Mouse (Mus musculus) T-helper 17 cell (primary cell): Measurements from ENCODE around the gene Spsb4.

Source experiments
- in situ Hi-C, 2 experiments: fragments of 300-600 bp; cut with MboI, MseI; formaldehyde crosslinking; loops; 1 replicate in 1 of 2; 2 replicates in 1 of 2; pipeline ENCODE4 v1.15.1; 2025; ENCODE audit warnings: high pct_unique_total_duplicates in 2 of 2

The Spsb4 gene

DNA sequence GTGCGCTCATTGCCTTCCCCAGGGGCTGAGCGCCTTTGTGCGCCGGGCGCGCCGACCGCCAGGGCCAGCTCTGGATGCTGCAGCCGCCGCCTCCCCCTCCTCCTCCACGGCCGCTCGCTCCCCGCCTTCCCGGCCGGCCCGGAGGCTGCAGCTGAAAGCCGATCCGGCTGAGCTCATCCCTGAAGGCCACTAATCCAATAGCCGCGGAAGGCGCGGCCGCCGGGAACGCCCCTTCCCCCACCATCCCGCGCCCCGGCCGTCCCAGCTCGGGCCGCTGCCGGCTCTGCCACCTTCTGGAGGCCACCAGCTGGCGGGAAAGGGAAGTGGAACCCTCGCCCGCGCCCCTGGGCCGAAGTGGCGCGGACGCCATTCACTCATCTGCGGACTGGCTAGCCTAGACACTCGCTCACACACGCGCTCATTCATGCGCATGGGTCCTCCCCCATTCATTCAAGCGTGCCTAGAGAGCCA lies at the start of gene Spsb4:
TSS of gene Spsb4 (minus strand) at position 167 of the 471 bp plus-strand sequence.
- in situ Hi-C loops, result no loop called here

DNA sequence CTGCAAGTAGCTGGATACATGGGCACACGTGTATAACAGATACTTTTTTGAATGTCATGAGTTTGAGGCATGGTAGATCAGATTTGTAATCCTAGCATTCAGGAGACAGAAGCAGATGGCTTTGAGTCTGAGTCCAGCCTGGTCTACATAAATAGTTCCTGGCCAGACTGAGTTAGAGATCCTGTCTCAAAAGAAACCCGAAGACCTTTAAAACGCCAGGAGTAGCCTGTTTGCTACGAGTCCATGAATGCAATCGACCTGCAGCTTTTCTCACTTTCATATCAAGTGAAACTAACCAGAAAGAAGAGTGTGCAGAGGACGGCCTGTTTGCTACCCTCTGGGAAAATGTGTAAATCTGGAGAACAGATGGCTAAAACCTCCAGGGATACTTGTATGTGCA lies 49.1 kb upstream of the Spsb4 start:
- in situ Hi-C loops, result loop anchor here in 1 of 2 experiments (5.0 kb wide), 1 partner anchor 150 kb away; no protein-coding TSS in a partner anchor

DNA sequence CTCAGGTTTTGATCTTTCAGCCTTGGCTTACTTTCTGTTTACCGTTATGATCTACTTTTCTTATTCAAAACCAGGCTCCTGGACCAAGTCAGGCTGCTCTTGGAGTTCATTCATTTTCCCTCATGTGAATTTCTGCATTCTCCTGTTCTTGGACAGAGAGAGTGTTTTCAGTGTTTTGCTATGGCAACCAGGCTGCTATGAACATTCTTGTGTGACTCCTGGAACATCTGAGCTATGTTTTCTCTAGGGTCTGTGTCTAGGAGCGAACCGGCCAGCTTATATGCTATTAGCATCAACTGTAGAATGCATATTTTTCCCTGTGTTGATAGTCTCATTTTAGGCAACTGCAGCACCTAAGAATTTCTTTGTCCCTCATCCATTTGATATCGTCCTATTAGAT lies 47.2 kb upstream of the Spsb4 start:
- in situ Hi-C loops, result loop anchor here in 1 of 2 experiments (5.0 kb wide), 1 partner anchor 149 kb away; no protein-coding TSS in a partner anchor

DNA sequence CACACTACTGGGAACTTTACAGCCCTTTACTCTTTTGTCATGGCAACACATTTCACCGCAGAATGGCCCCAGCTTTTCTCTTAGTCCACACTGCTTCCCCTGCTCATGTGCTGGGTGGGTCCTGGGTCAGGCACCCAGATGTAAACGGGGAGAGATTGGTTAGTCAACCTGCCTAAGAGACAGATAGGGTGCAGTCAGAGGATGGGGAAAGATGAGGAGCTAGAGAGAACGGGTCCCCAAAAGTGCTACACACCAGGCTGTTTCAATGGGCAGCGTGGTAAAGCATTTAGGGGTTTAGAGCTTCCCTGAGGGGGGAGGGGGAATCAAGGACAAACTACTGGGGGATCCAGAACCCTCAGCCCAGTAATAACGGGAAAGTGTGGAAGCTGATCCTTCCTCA lies 46.6 kb upstream of the Spsb4 start:
- in situ Hi-C loops, result loop anchor here in 1 of 2 experiments (5.0 kb wide), 1 partner anchor 148 kb away; no protein-coding TSS in a partner anchor

DNA sequence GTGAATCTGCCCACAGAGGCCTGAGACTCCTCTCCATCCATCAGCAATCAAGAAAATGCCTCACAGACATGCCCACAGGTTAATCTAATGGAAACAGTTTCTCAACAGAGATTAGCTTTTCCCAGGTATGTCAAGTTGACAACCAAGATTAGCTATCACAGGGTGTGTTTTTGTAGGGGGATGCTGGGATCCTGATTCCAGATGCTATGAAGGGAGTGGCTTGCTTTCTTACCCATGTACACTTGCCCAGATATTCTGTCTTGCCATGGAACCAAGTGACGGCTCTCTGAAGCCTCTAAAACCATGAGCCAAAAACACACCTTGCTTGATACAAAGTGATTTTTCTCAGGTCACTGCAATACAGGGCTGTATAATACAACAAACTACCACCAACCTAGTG lies 45.5 kb upstream of the Spsb4 start:
- in situ Hi-C loops, result loop anchor here in 1 of 2 experiments (5.0 kb wide), 1 partner anchor 137 kb away; no protein-coding TSS in a partner anchor

DNA sequence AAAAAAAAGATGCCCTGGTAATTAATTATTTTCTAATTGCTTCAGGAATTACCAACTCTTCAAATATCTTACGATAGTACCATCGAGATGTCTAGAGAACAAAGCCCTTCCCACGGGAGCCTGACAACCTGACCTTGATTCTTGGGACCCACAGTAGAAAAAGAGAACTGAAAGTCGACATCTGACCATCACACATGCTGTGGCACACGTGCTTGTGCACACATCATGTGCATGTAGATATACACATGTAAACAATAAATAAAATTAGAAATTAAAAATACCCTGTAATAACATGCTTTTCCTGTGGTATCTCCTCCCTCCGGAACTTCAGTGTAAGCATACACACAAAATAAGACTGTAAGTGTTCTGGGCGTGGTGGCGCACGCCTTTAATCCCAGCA lies 43.1 kb upstream of the Spsb4 start:
- in situ Hi-C loops, result loop anchor here in 1 of 2 experiments (5.0 kb wide), 1 partner anchor 134 kb away; no protein-coding TSS in a partner anchor

DNA sequence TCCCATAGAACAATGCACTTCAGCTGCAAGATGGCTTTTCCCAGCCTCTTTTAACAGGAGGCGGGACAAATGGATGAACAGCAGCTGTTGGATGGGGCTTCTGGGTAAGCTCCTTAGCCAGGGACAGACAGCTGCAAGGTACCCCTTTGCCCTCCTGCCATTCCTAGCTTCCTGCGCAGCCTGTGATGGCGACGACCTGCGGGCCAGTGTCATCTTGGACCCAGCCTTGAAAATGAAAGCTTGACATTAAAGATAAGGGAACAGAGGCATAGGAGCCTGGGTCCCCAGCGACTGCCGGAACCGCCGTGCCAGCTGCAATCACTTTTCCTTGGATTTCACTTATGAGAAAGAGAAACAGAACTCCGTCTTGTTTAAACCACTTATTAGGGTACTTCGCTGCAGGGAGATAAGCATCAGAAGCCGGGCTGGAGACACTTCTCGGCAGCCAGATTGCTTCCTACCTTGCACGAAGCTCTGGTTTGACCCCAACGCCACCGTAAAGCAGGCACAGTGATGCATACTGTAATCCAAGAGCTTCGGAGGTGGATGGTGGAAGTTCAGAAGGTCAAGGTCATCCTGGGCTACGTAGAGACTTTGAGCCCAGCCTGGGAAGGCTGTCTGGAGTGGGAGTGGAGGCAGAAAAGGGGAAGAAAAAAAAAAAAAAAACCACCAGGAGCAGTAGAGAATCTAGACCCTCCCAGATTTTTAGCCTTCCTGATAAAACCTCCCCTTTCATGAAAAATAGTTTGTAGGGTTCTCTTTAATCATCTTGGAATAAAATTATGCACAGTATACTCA lies 38.1 kb upstream of the Spsb4 start:
- in situ Hi-C loops, result no loop called here

DNA sequence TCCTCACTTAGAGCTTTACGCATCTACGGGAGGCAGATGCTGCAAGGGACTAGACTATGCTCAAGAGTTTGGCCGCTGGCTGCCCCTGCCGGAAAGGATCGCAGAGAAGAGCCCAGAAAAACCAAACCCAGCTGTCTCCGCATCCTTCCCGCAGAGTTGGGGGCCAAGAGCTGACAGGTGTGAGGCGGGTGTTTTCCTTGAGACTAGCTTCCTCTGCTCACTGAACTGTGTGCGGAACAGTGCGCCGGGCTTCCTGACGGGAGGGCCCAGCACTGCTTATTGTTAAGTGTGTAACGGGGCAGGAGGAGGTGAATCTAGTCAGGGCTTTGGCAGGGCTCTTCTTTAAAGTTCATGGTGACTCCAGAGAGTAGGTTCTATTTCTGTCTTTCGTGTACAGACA lies 37.3 kb upstream of the Spsb4 start:
- in situ Hi-C loops, result no loop called here

DNA sequence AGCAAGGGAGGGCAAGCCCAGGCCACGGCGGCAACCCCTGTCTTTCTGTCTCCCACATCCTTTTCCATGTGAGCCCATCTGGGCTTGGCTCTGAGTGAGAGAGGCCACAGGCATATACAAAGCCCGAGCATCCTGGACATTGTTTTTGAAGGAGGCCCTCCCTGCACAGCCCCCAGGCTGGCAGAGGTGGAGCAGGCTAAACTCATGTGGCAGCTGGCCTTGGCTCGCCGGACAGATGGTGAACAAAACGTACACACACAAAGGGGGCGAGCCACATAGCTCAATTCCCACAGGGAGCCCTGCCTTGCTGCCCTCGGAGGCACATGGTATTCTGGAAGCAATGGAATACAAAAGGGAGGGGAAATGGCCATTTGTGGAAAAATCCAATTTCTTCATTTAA lies 32.5 kb upstream of the Spsb4 start:
- in situ Hi-C loops, result no loop called here

DNA sequence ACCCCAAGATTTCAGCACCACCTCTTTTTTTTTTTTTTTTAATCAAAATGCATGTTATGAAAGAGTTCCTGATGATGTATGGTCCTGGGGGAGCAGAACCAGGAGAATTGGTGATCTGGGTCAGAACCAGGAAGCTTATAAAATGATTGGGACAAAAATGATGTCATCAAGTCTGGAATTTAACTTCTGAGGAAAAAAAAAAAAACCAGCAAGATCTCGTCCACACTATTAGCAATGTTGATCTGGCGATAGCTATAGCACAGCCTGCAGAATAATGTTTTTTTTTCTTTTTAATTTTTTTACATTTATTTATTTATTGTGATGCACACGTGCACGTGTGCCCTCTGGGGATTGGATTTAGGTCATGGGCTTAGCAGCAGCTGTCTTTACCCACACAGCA lies 27.6 kb upstream of the Spsb4 start:
- in situ Hi-C loops, result no loop called here

DNA sequence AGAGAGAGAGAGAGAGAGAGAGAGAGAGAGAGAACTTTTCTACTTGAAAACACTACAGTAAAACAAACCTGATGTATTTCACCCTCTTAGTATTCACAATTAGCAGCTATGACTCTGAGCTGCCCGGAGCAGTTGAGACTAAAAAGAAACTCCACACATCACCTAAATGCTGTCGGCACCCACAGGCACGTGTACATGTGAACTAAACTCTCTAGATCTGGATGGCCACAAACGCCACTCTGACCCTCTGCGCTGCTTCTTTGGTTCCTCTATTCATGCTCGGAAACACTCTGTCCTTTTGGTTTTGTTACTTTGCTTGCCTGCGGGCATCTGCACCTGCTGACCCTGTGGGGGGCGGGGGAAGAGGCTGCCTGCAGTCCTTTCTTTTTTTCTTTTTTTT lies 23.0 kb upstream of the Spsb4 start:
- in situ Hi-C loops, result no loop called here

DNA sequence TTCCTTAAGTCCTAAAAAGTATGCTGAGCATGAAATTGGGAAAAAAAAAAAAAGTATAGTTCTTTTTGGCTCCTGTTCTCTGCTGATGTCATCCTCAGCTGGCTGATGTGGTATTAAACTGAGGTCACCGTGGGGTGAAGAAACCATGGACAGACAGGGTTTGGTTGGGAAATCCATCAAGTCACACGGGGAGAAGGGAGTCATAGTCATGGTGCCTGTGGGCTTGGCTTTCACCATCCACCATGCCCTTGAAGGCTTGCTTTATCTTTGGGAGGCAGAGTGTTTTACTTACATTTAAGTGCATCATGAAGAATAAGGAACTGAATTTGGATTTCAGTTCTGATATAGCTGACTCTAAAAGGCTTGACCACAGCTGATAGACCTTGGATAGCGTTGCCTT lies 19.4 kb upstream of the Spsb4 start:
- in situ Hi-C loops, result no loop called here

DNA sequence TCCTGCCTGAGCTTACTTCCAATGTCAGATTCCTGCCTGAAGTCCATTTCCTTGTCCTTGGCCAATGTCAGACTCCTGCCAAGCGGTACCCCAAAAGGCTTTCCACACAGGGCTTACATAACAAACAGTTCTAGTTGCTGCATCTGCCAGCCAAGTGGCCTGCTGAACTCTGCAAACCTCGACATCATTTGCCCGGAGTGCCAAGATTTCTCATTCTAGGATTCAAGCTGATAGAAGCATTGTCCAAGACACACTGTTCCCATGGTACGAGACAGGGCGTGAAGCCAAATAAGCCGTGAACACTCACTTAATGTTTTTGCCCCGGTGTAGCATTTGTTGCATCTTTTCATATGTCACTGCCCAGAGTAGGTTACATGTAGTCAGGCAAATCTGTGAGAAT lies 18.0 kb upstream of the Spsb4 start:
- in situ Hi-C loops, result no loop called here

DNA sequence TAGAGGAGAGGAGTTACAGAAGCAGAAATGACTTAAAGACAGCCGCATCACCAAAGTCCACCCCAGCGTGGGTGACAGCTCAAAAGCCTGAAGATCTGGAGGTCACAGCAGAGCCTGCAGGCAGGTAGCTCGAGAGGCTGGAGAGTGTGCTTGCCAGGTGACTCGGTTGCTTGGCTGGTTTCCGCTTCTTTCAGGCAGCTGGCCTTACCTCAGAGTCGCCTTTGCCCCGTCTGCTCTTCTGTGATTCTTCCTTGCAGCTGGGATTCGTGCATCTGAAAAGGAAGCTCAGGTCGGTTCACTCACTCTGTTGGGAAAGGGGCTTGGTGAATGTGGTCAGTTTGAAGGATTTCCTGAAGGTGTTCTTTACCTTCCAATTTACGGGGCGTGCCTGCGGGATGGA lies 8.7 kb upstream of the Spsb4 start:
- in situ Hi-C loops, result no loop called here

DNA sequence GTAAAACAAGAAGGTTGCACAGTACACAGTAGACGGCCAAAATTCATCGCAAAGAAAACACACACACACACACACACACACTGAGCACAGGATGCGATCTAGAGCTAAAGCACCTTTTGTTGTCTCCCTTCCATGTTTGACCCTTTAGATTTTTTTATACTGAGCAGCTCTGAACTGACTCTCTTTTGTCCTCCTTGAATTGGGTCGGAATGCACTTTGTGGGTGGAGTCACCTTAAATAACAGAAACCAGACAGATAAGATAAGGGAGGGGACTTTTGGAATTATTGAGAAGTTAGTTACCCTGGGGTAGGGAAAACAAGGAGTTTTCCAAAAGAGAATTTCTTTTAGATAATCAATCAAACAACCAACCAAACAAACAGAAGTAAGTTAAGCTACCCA lies 7.4 kb upstream of the Spsb4 start:
- in situ Hi-C loops, result no loop called here

DNA sequence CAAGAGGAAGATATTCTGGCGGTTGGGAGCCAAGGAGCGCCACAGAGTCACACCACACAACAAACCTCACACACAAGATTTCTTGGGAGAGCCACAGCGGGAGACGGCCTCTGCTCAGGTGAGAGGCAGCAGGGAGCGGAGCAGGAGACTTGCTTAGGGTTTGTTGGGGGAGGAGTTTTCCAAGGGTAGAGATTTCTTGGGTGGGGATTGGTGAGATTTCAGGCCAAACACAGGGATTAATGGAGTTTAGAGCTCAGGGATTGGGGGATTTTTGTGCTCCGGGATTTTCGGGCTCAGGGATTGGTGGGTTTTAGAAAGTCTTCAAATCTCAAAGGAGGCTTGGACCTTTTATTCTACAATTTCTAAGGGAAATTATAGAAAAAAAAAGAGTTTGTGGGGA lies 5.8 kb upstream of the Spsb4 start:
- in situ Hi-C loops, result loop anchor here in 1 of 2 experiments (5.0 kb wide), 1 partner anchor 937 kb away; no protein-coding TSS in a partner anchor

DNA sequence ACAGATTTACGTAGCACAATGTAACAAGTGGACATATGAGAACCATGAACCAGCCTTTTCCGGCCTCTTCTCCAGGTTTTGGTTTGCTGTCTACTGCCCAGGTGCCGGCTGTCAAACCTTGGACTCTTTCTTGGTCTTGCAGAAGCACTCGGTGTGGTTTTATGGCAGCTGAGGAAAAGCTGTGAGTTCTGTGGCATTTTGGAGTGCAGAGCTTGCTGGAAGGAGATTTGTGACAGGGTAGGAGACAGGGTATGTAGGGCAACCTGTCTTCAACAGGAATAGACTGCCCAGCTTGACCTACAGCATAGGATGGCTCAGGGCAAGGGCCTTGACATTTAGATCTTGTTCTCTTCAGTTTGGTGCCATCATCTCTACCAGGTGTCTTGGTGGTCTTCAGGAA lies 4.3 kb upstream of the Spsb4 start:
- in situ Hi-C loops, result loop anchor here in 1 of 2 experiments (5.0 kb wide), 1 partner anchor 936 kb away; no protein-coding TSS in a partner anchor

DNA sequence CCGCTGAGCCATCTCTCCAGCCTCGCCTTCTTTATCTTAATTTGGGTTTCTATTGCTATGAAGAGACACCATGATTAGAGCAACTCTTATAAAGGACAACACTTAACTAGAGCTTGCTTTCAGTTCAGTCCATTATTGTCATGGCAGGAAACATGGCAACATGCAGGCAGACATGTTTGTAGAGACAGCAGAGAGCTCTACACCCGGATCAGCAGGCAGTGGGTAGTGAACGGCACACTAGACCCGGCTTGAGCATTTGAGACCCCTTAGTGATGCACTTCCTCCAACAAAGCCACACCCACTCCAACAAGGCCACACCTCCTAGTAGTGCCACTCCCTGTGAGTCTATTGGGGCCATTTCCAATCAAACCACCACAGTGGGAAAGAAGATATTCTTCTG lies 3.7 kb upstream of the Spsb4 start:
- in situ Hi-C loops, result loop anchor here in 1 of 2 experiments (5.0 kb wide), 1 partner anchor 935 kb away; no protein-coding TSS in a partner anchor

DNA sequence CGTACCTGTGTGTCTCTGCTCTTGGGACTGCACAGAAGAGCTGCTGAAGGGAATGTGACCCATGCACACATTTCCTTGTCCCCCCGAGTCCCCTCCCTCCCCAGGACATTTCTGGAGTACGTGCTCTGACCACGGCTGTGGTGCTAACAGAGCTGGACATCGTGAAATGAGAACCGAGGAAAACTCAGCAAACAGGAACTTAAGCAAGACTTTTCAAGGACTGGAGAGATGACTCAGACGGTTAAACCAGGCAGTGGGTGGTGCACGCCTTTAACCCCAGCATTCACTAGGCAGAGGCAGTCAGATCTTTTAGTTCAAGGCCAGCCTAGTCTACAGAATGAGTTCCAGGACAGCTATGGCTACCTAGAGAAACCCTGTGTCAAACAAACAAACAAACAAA lies 1.5 kb upstream of the Spsb4 start:
- in situ Hi-C loops, result loop anchor here in 1 of 2 experiments (5.0 kb wide), 1 partner anchor 933 kb away; no protein-coding TSS in a partner anchor

DNA sequence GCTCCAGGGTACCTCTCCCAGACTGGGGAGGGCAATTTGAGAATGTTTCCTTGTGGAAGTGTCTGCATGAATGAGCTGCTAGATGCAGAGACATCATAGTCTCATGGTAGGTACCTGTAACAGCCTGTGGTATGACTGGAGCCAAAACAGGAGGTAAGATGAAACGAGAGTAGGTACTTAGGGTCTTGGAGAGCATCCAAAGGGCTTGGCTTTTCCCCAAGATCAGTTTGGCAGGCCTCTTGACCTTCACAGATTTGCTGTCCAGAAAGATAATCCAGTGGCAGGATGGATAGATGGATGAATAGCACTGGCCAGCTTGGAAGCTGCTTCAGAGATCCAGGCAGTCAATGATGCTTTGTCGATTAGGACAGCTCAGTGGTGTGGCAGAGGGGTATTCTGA lies 1.0 kb upstream of the Spsb4 start:
- in situ Hi-C loops, result loop anchor here in 1 of 2 experiments (5.0 kb wide), 1 partner anchor 932 kb away; no protein-coding TSS in a partner anchor

DNA sequence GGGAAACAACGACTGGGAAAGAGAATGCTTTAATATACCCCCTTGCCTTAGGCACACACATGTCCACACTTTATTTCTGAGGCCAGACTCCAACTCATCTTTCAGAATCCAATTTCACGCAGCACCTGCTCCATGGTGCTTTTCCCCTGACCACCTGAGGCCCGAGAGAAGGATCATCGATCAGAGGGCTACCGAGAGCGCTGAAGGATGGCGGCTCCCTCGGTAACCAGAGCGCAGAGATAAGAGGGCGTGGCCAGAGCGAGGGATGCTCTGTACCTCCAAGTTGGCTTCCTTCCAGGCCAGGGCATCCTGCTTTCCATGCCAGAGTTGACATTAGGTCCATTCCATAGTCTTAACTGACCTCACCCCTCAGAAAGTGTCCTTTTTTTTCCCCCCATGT lies 588 bp upstream of the Spsb4 start:
- in situ Hi-C loops, result no loop called here

DNA sequence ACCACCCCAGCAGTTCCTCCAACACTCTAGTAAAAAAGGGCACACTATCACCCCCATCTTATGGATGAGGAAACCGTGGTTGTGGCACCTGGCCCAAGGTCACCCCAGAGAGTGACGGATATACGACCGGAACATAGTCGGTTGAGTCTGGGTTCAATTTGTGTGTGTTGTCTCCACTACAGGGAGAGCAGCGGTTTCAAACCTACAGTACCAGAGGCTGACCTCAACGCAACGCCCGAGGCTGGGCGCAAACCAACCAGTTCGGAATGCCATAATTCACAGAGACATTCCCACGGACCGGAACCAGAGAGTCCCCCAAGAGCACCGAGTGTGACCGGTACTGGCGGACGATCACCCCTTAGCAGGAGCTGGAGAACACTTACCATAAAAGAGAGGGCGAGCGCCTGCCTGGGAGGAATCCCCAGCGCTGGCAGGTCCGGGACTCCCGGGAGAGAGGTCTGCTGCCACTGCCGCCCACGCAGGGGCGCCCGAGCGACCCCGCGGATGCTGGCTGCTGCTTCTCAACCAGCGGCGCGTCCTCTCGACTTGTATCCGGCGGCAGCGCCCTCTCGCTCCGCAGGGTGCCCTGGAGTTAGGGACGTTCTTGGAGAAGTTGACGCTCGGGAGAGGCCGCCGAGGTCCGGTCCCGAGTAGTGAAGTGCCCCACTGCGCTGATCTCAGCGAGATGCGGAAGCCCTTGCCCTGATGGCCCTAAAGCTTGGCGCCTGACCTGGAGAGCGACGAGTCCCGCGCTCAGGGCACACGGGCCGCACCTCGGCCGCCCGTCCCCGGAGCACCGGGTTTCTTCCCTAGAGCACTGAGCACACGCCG lies 617 bp downstream of the Spsb4 start:
- in situ Hi-C loops, result no loop called here
